Mouse (Mus musculus): ENCODE data around the gene Pank1. TPM values are rescaled to one million over a fixed set of nuclear protein-coding genes. Genes with fewer than 3 reads are reported as not detected.

Gene Pank1
- total RNA-seq (2014; rRNA removed): 11.2 and 16.1 TPM in 2 replicates
- 7.4 and 7.7 TPM in 2 replicates for polyA plus RNA-seq (2015; fragmentation: Nextera tagmentation; extraction: Ambion mirVana)

DNA sequence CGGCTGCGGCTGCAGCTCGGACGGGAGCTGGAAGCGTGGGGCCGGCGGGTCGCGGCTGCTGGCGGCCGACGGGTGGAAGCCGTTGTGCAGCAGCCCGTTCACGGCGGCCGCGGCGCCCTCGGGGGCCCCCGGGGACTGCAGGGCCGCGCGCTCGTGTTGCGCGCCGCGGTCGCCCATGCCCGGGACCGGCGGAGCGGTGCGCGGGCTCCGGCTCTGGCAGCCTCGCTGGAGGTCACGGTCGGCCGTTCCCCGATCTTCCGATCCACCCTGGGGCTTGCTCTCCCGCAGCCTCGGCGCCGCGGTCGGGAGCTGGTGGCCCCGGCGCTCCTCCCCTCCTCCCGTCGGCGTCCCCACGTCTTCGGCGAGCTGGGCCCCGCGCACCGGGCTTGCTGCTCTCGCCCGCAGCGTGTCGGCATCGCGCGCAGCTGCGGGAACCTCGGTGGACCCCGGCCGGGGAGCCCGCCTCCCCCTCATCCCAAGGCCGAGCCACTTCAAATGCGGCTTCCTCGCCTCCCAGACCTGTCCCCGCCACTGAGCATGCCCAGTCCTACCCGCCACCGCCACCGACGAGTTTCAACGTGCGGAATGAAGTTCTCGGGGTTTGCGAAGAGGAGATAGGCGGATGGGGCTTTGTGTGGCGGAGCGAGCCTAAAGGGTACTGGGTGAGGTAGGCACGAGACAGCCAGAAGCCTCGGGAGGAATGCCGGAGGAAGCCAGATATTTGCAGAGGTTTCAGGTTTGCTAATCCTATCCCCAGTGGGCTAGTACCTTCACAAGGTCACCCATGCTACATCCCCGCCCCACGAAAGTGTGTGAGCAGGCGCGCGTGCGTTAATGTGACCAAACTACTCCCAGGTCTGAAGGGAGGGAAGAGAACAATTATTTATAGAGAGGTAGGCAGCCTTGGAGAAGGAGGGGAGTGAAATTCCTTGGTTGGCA is at the start of gene Pank1:
Gene Pank1, minus strand, starts transcription at position 853 of the 939 bp plus-strand sequence.
- Histone ChIP-seq H3K4me1 (ENCODE audit: insufficient read depth, low read length) (peaks cover 8% of the 10 kb centered on the region; the same call in 1 of the 2 replicates), H3K9ac (replicated peaks; ENCODE audit: low read length) (peak within 1 kb of the TSS; percentile 96), H3K4me2 (ENCODE audit: low read depth, low read length) (peak within 1 kb of the TSS; percentile 86), H3K36me3 (ENCODE audit: insufficient read depth, low read length) (no peaks in the 10 kb centered on the region), H3K27ac (peak within 1 kb of the TSS; percentile 98), H3K9me3 (ENCODE audit: low read length) (no peaks in the 10 kb centered on the region), H3K27me3 (ENCODE audit: insufficient read depth, low read length) (no peaks in the 10 kb centered on the region), H3K4me3 (ENCODE audit: low read length) (peak within 1 kb of the TSS; percentile 96)
- peak; percentile 84 for DNase-seq (ENCODE audit: low spot score)
- under 1% methylated on average over 92 of the region's 96 CpGs for WGBS
- ATAC-seq: peak; percentile 75
- TF ChIP-seq CTCF (IDR thresholded peaks at IDR 0.05; ENCODE audit: low read depth): no peak

DNA sequence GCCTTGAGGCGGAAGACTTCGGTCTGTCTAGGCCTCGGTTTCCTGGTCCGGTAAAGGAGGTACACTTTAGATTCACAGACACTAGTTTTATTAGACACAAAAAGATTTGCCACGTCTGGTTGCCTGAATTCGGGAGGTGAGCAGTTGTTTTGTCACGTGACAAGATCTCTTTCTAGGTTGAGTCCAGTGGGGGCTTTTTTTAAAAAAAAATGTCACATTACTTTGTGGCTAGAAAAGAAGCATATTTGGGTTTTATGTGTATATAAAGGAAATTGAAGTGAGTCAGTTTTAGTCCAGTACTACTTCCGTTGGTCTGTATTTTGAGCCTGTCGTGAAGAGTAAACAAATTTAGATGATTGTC is 43.3 kb upstream of the Pank1 start:
- no peak for ATAC-seq
- no peak for TF ChIP-seq CTCF (IDR thresholded peaks at IDR 0.05; ENCODE audit: low read depth)

DNA sequence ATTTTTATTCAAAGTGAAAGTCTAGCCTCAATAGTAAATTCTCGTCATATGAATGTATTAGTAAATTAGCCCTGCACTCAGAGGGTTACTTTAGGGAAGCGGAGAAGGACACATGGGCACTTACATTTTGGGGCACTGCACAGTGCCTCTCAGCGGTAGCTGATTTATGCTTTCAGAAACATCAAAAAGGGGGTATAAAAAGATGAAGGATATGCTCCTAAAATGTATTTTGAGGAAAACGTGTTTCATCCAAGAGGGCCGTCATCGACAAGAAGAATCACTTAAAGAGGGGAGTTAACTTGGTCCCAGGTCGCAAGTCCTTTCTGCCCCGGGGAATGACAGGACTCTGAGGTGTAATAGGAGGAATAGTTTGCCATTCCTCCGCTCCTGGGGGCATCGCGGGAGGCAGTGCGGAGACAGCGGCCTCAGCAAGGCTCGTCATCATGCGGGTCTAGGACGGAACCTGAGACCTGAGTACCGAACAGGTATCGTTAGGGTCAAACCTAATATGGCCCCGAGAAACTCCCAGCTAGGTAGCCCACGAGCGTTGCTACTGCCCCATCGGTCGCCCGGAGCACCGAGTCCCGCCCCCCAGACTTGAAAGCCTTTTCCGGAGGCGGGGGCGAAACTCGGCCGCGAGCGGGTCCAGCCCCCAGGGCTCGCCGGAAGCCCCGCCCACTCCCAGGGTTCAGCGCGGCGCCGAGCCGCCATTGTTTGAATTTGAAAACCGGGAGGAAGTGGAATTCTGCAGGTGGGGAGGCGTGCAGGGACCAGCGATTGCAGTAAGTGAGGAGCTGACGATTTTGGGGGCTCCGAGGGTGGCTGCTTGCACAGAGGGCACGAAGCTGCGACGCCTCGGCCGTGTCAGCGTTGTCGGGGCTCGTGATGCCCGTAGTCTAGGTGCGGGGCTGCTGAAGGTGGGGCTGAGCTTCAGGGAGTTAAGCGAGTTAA is 42.7 kb upstream of the Pank1 start, which contains the start of gene Kif20b:
Gene Kif20b, plus strand, starts transcription at position 710 of the 951 bp plus-strand sequence.
- Histone ChIP-seq H3K27me3 (ENCODE audit: insufficient read depth, low read length) (no peaks in the 10 kb centered on the region), H3K4me2 (ENCODE audit: low read depth, low read length) (peak within 1 kb of the TSS; percentile 72), H3K9me3 (ENCODE audit: low read length) (no peaks in the 10 kb centered on the region), H3K9ac (replicated peaks; ENCODE audit: low read length) (peak within 1 kb of the TSS; percentile 48; the same call in 1 of the 2 replicates), H3K36me3 (ENCODE audit: insufficient read depth, low read length) (no peaks in the 10 kb centered on the region), H3K27ac (peak within 1 kb of the TSS; percentile 68), H3K4me1 (ENCODE audit: insufficient read depth, low read length) (no peaks in the 10 kb centered on the region), H3K4me3 (ENCODE audit: low read length) (peak within 1 kb of the TSS; percentile 85)
- under 1% methylated on average over 57 of the region's 57 CpGs for WGBS
- DNase-seq (ENCODE audit: low spot score): peak; percentile 95
- TF ChIP-seq CTCF (IDR thresholded peaks at IDR 0.05; ENCODE audit: low read depth): peak; percentile 6; the same call in 1 of the 2 replicates
- peak; percentile 97 for ATAC-seq

More for the DNA sequence above, 43.3 kb upstream of the Pank1 start:
- Histone ChIP-seq H3K36me3 (ENCODE audit: insufficient read depth, low read length) (no peaks in the 10 kb centered on the region), H3K27me3 (ENCODE audit: insufficient read depth, low read length) (no peaks in the 10 kb centered on the region), H3K9me3 (ENCODE audit: low read length) (no peaks in the 10 kb centered on the region), H3K4me2 (ENCODE audit: low read depth, low read length) (peak overlapping the region; percentile 72), H3K4me1 (ENCODE audit: insufficient read depth, low read length) (no peaks in the 10 kb centered on the region), H3K9ac (replicated peaks; ENCODE audit: low read length) (peak overlapping the region; percentile 48; the same call in 1 of the 2 replicates), H3K4me3 (ENCODE audit: low read length) (peak overlapping the region; percentile 85), H3K27ac (no peak overlapping the region)
- no peak for DNase-seq (ENCODE audit: low spot score)
- 2% methylated on average over 9 of the region's 9 CpGs for WGBS

DNA sequence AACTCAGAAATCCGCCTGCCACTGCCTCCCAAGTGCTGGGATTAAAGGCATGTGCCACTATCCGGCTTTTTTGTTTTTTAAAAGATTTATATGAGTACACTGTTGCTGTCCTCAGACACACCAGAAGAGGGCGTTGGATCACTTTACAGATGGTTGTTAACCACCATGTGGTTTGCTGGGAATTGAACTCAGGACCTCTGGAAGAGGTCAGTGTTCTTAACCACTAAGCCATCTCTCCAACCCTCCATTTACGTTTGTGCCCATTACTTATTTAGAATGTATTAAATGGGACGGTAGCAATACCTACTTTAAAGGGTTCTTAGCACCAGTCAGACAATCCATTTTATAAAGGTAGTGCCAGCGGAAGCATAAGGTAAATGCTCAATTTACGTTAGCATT is 42.0 kb upstream of the Pank1 start:
- Histone ChIP-seq H3K27ac (peak overlapping the region; percentile 68; the same call in 1 of the 2 replicates), H3K27me3 (ENCODE audit: insufficient read depth, low read length) (no peaks in the 10 kb centered on the region), H3K9ac (replicated peaks; ENCODE audit: low read length) (peak overlapping the region; percentile 48; the same call in 1 of the 2 replicates), H3K9me3 (ENCODE audit: low read length) (no peaks in the 10 kb centered on the region), H3K4me3 (ENCODE audit: low read length) (peak overlapping the region; percentile 85), H3K36me3 (ENCODE audit: insufficient read depth, low read length) (no peaks in the 10 kb centered on the region), H3K4me2 (ENCODE audit: low read depth, low read length) (peak overlapping the region; percentile 72), H3K4me1 (ENCODE audit: insufficient read depth, low read length) (no peaks in the 10 kb centered on the region)
- TF ChIP-seq CTCF (IDR thresholded peaks at IDR 0.05; ENCODE audit: low read depth): peak; percentile 44
- DNase-seq (ENCODE audit: low spot score) (peak; percentile 4), ATAC-seq (no peak; the same call in 1 of the 2 replicates)
- 20% methylated on average over 7 of the region's 7 CpGs for WGBS

DNA sequence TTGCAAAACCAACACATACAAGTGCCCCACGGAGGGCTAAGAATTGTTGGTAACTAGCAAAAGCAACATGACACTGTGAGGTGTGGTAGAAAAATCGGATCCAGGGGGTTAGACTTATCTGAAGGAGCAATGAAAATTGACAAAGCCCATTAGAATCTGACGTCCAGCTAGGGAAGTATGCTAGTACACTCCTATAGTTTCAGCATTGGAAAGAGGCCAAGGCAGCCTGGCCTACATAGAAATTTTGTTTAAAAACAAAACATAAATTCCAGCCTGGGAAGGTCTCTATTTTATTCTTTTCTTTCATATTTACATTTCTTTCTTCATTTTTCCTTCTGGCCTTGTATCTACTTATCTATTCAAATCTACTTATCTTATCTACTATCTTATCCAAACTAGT is 41.3 kb upstream of the Pank1 start:
- Histone ChIP-seq H3K36me3 (ENCODE audit: insufficient read depth, low read length) (no peaks in the 10 kb centered on the region), H3K4me2 (ENCODE audit: low read depth, low read length) (no peak overlapping the region), H3K4me1 (ENCODE audit: insufficient read depth, low read length) (no peaks in the 10 kb centered on the region), H3K27me3 (ENCODE audit: insufficient read depth, low read length) (no peaks in the 10 kb centered on the region), H3K4me3 (ENCODE audit: low read length) (no peak overlapping the region), H3K9me3 (ENCODE audit: low read length) (no peaks in the 10 kb centered on the region), H3K27ac (no peak overlapping the region), H3K9ac (replicated peaks; ENCODE audit: low read length) (no peak overlapping the region)
- DNase-seq (ENCODE audit: low spot score) (no peak), ATAC-seq (no peak)
- TF ChIP-seq CTCF (IDR thresholded peaks at IDR 0.05; ENCODE audit: low read depth): no peak
- WGBS: 80% methylated on average over 3 of the region's 3 CpGs

DNA sequence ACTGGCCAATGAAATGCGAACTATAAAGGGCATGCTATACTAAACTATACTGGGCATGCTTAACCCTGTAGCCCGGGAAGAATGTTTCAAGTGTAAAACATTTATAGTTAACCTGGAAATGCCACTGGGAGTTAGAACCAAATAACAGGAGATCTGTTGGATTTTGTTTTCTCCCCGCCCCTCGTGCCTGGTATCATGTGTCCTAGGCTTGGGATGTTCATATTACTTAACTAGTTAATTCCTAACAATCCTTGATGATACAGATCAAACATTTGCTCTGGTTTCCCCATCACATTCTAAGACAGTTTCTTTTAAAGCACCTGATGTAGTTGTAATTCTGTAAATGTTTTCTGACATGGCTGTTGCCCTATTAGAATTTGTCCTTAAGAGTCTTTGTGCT is 40.8 kb upstream of the Pank1 start:
- Histone ChIP-seq H3K9ac (replicated peaks; ENCODE audit: low read length) (no peak overlapping the region), H3K27ac (no peak overlapping the region), H3K36me3 (ENCODE audit: insufficient read depth, low read length) (no peaks in the 10 kb centered on the region), H3K9me3 (ENCODE audit: low read length) (no peaks in the 10 kb centered on the region), H3K4me2 (ENCODE audit: low read depth, low read length) (no peak overlapping the region), H3K27me3 (ENCODE audit: insufficient read depth, low read length) (no peaks in the 10 kb centered on the region), H3K4me3 (ENCODE audit: low read length) (no peak overlapping the region), H3K4me1 (ENCODE audit: insufficient read depth, low read length) (no peaks in the 10 kb centered on the region)
- no peak for TF ChIP-seq CTCF (IDR thresholded peaks at IDR 0.05; ENCODE audit: low read depth)
- WGBS: 92% methylated on average over 4 of the region's 4 CpGs
- DNase-seq (ENCODE audit: low spot score): no peak
- no peak for ATAC-seq

Data from hindbrain, postnatal 0 days (tissue).